Mouse (Mus musculus): Measurements from ENCODE around the gene Golt1a. TPM values are rescaled to one million over a fixed set of nuclear protein-coding genes. Genes with fewer than 3 reads are reported as not detected.

Gene Golt1a
- polyA plus RNA-seq, 1 experiment from 2014 or later = not detected

- Histone ChIP-seq H3K27ac (replicated peaks) (no peak overlapping the region), H3K4me3 (no peak overlapping the region), H3K4me1 (peaks cover 21% of the 10 kb centered on the region), H3K9me3 (no peaks in the 10 kb centered on the region), H3K36me3 (replicated peaks) (no peaks in the 10 kb centered on the region), H3K27me3 (replicated peaks; ENCODE audit: low read depth, poor library complexity, severe bottlenecking) (peaks cover 23% of the 10 kb centered on the region)
- WGBS = 53% methylated on average over 4 of the region's 4 CpGs
- DNase-seq (ENCODE audit: low spot score) = no peak
Observed at GRCm38 (mm10) chr1:133311240-133311639, 1.6 kb downstream of the Golt1a start.

DNA sequence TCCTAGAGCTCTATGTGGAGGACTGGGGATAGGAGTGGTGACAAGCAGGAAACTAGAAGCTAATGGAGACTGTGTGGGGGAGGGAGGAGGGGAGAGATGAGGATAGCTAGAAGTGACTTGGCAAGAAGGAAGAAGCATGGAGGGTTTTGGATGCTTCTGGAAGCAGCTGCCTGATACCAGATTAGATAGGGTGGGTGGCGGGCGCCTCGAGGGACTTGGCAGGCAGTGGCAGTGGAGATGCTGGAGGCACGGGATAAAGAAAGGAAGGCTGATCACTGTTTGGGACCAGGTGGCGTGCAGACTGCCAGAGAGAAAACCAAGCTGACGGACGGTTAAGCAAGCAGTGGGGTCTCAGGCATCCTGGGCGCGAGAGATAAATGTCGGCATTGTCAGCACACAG lies 2.3 kb downstream of the Golt1a start:
- Histone ChIP-seq H3K27me3 (replicated peaks; ENCODE audit: low read depth, poor library complexity, severe bottlenecking) (peaks cover 23% of the 10 kb centered on the region), H3K4me3 (no peak overlapping the region), H3K36me3 (replicated peaks) (no peaks in the 10 kb centered on the region), H3K4me1 (peaks cover 21% of the 10 kb centered on the region), H3K27ac (replicated peaks) (no peak overlapping the region), H3K9me3 (no peaks in the 10 kb centered on the region)
- WGBS = 22% methylated on average over 10 of the region's 10 CpGs
- DNase-seq (ENCODE audit: low spot score) = no peak

- H3K27ac ChIP-seq (replicated peaks) = no peak overlapping the region
- 20% methylated on average over 8 of the region's 8 CpGs for WGBS
- no peak overlapping the region for H3K4me3 ChIP-seq
- DNase-seq (ENCODE audit: low spot score) = peak; percentile 78
- peaks cover 5% of the 10 kb centered on the region; the same call in 1 of the 2 replicates for H3K9me3 ChIP-seq
- peaks cover 21% of the 10 kb centered on the region for H3K4me1 ChIP-seq
- H3K27me3 ChIP-seq (replicated peaks; ENCODE audit: low read depth, poor library complexity, severe bottlenecking) = peaks cover 23% of the 10 kb centered on the region
- H3K36me3 ChIP-seq (replicated peaks) = no peaks in the 10 kb centered on the region
Observed at GRCm38 (mm10) chr1:133314364-133314763, 4.8 kb downstream of the Golt1a start.

DNA sequence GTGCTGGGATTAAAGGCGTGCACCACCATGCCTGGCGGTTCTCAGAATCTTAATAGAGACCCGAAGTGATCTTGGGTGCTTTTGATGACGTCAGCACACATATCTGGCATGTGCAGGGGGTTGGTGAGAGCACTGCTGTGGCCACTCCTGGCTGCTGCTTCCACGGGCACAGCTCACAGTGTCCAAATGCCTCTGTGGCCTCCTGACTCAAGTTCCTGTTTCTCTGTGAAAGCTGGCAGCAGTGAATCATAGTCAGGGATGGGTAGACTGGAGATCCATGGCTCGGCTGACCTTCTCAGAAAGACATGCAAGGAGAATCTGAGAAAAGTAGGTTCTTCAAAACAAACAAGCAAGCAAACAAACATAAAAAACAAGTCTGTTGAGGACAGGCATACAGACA lies 6.2 kb downstream of the Golt1a start:
- H3K9me3 ChIP-seq = peaks cover 5% of the 10 kb centered on the region; the same call in 1 of the 2 replicates
- no peaks in the 10 kb centered on the region for H3K36me3 ChIP-seq (replicated peaks)
- WGBS = 89% methylated on average over 6 of the region's 6 CpGs
- DNase-seq (ENCODE audit: low spot score) = no peak
- H3K27me3 ChIP-seq (replicated peaks; ENCODE audit: low read depth, poor library complexity, severe bottlenecking) = peaks cover 17% of the 10 kb centered on the region
- H3K27ac ChIP-seq (replicated peaks) = no peak overlapping the region
- H3K4me3 ChIP-seq = no peak overlapping the region
- H3K4me1 ChIP-seq = peaks cover 14% of the 10 kb centered on the region

- Histone ChIP-seq H3K27me3 (replicated peaks; ENCODE audit: low read depth, poor library complexity, severe bottlenecking) (peaks cover 12% of the 10 kb centered on the region), H3K4me1 (peaks cover 14% of the 10 kb centered on the region), H3K36me3 (replicated peaks) (no peaks in the 10 kb centered on the region), H3K27ac (replicated peaks) (no peak overlapping the region), H3K4me3 (no peak overlapping the region), H3K9me3 (peaks cover 5% of the 10 kb centered on the region; the same call in 1 of the 2 replicates)
- WGBS = 86% methylated on average over 4 of the region's 4 CpGs
- DNase-seq (ENCODE audit: low spot score) = no peak
Observed at GRCm38 (mm10) chr1:133316577-133316976, 7.0 kb downstream of the Golt1a start.

- DNase-seq (ENCODE audit: low spot score) = no peak
- no peak overlapping the region for H3K27ac ChIP-seq (replicated peaks)
- peaks cover 10% of the 10 kb centered on the region for H3K4me1 ChIP-seq
- 75% methylated on average over 1 of the region's 1 CpGs for WGBS
- H3K4me3 ChIP-seq = no peak overlapping the region
- H3K9me3 ChIP-seq = peaks cover 5% of the 10 kb centered on the region; the same call in 1 of the 2 replicates
- H3K36me3 ChIP-seq (replicated peaks) = no peaks in the 10 kb centered on the region
- peaks cover 8% of the 10 kb centered on the region for H3K27me3 ChIP-seq (replicated peaks; ENCODE audit: low read depth, poor library complexity, severe bottlenecking)
Observed at GRCm38 (mm10) chr1:133317149-133317548, 7.5 kb downstream of the Golt1a start.

GRCm38 (mm10) chr1:133321267-133321925 lies 11.8 kb downstream of the Golt1a start, which contains the start of gene Kiss1:
Gene Kiss1, plus strand, starts transcription at chr1:133321875.
- Histone ChIP-seq H3K4me1 (peaks cover 12% of the 10 kb centered on the region), H3K9me3 (peaks cover 5% of the 10 kb centered on the region; the same call in 1 of the 2 replicates), H3K27ac (replicated peaks) (no peak within 1 kb of the TSS), H3K4me3 (no peak within 1 kb of the TSS), H3K36me3 (replicated peaks) (no peaks in the 10 kb centered on the region), H3K27me3 (replicated peaks; ENCODE audit: low read depth, poor library complexity, severe bottlenecking) (peaks cover 9% of the 10 kb centered on the region)
- 86% methylated on average over 13 of the region's 13 CpGs for WGBS
- no peak for DNase-seq (ENCODE audit: low spot score)

- Histone ChIP-seq H3K36me3 (replicated peaks) (no peaks in the 10 kb centered on the region), H3K9me3 (peaks cover under 1% of the 10 kb centered on the region; the same call in 1 of the 2 replicates), H3K27ac (replicated peaks) (no peak overlapping the region), H3K27me3 (replicated peaks; ENCODE audit: low read depth, poor library complexity, severe bottlenecking) (peaks cover 28% of the 10 kb centered on the region), H3K4me1 (peaks cover 12% of the 10 kb centered on the region), H3K4me3 (no peak overlapping the region)
- WGBS = 46% methylated on average over 5 of the region's 5 CpGs
- DNase-seq (ENCODE audit: low spot score) = peak; percentile 22
Observed at GRCm38 (mm10) chr1:133323333-133323732, 13.7 kb downstream of the Golt1a start.

GRCm38 (mm10) chr1:133325951-133326350 lies 16.4 kb downstream of the Golt1a start:
- H3K9me3 ChIP-seq = no peaks in the 10 kb centered on the region
- DNase-seq (ENCODE audit: low spot score) = no peak
- WGBS = 86% methylated on average over 8 of the region's 8 CpGs
- H3K4me1 ChIP-seq = peaks cover 21% of the 10 kb centered on the region
- H3K27me3 ChIP-seq (replicated peaks; ENCODE audit: low read depth, poor library complexity, severe bottlenecking) = peaks cover 53% of the 10 kb centered on the region
- H3K4me3 ChIP-seq = no peak overlapping the region
- H3K27ac ChIP-seq (replicated peaks) = no peak overlapping the region
- no peaks in the 10 kb centered on the region for H3K36me3 ChIP-seq (replicated peaks)

DNA sequence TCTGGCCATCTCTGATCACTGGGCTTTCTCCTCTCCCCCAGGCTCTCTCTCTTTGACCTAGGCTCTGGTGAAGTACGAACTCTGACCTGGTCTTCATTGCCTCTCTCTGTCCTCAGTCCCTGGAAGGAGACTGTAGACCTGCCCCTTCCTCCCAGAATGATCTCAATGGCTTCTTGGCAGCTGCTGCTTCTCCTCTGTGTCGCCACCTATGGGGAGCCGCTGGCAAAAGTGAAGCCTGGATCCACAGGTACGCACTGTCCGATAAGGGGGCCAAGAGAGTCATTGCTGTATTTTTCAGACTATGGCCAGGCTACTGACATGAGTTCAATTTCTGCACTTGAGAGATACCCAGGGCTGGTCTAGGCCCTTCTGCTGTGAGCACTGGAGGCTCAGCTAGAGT lies 17.5 kb downstream of the Golt1a start:
- Histone ChIP-seq H3K27ac (replicated peaks) (no peak overlapping the region), H3K4me1 (peaks cover 21% of the 10 kb centered on the region), H3K36me3 (replicated peaks) (no peaks in the 10 kb centered on the region), H3K4me3 (no peak overlapping the region), H3K27me3 (replicated peaks; ENCODE audit: low read depth, poor library complexity, severe bottlenecking) (peaks cover 65% of the 10 kb centered on the region), H3K9me3 (no peaks in the 10 kb centered on the region)
- DNase-seq (ENCODE audit: low spot score) = no peak
- WGBS = 49% methylated on average over 5 of the region's 5 CpGs

- Histone ChIP-seq H3K4me1 (peaks cover 15% of the 10 kb centered on the region), H3K27ac (replicated peaks) (no peak overlapping the region), H3K4me3 (no peak overlapping the region), H3K36me3 (replicated peaks) (no peaks in the 10 kb centered on the region), H3K27me3 (replicated peaks; ENCODE audit: low read depth, poor library complexity, severe bottlenecking) (peaks cover 77% of the 10 kb centered on the region), H3K9me3 (no peaks in the 10 kb centered on the region)
- no peak for DNase-seq (ENCODE audit: low spot score)
- WGBS = 59% methylated on average over 6 of the region's 6 CpGs
Observed at GRCm38 (mm10) chr1:133328299-133328795, 18.7 kb downstream of the Golt1a start.

- peak; percentile 52 for DNase-seq (ENCODE audit: low spot score)
- 7% methylated on average over 34 of the region's 34 CpGs for WGBS
- peaks cover 77% of the 10 kb centered on the region for H3K27me3 ChIP-seq (replicated peaks; ENCODE audit: low read depth, poor library complexity, severe bottlenecking)
- no peak overlapping the region; the same call in 1 of the 2 replicates for H3K27ac ChIP-seq (replicated peaks)
- H3K36me3 ChIP-seq (replicated peaks) = no peaks in the 10 kb centered on the region
- peaks cover 9% of the 10 kb centered on the region for H3K4me1 ChIP-seq
- no peaks in the 10 kb centered on the region for H3K9me3 ChIP-seq
- H3K4me3 ChIP-seq = peak overlapping the region; percentile 47
Observed at GRCm38 (mm10) chr1:133328896-133329637, 19.5 kb downstream of the Golt1a start.

DNA sequence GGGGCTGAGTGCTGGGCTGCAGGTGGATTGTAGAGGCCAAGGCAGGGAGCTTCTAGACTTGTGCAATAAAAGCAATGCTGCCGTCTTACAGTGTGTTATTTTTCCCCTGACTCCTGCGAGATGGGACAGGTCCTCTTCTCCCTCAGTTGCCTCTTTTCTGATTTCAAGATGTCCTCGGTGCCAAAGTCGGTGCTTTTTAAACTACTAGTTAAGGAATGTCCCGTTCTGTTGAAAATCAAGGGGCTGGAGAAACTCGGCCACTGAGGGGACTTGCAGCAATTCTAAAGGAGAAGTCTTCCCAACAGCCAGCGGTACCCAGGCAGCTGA lies 20.0 kb downstream of the Golt1a start:
- no peak overlapping the region; the same call in 1 of the 2 replicates for H3K27ac ChIP-seq (replicated peaks)
- peaks cover 77% of the 10 kb centered on the region for H3K27me3 ChIP-seq (replicated peaks; ENCODE audit: low read depth, poor library complexity, severe bottlenecking)

More for the DNA sequence above, 20.0 kb downstream of the Golt1a start:
- Histone ChIP-seq H3K9me3 (no peaks in the 10 kb centered on the region), H3K36me3 (replicated peaks) (no peaks in the 10 kb centered on the region), H3K4me3 (peak overlapping the region; percentile 47), H3K4me1 (peaks cover 9% of the 10 kb centered on the region)
- DNase-seq (ENCODE audit: low spot score) = no peak
- WGBS = 28% methylated on average over 7 of the region's 7 CpGs
